21 mouse cellular contexts compared by ENCODE assay signal in genomic region chr10:77488168-77488567, GRCm38 (mm10).
"Had no signal": no experiment of that assay in that cellular context is flagged by ENCODE, and none has a peak within 500 bp of the region (broad histone marks: within the 10 kb centered on the region; RNA-seq: fewer than 3 reads in every experiment).

No protein-coding gene starts in this region.

- H3K4me1 ChIP-seq: hindbrain, embryonic 12.5 days; hindbrain, embryonic 15.5 days had no signal

- H3K27me3 ChIP-seq: heart, embryonic 12.5 days; hindbrain, embryonic 12.5 days; hindbrain, embryonic 15.5 days; intestine, embryonic 15.5 days; kidney, embryonic 15.5 days; limb, embryonic 12.5 days; liver, embryonic 13.5 days; liver, embryonic 15.5 days had no signal

- H3K4me3 ChIP-seq: heart, adult 2 months; heart, embryonic 12.5 days; hindbrain, embryonic 10.5 days; hindbrain, embryonic 12.5 days; hindbrain, embryonic 15.5 days; intestine, embryonic 15.5 days; kidney, embryonic 15.5 days; layer of hippocampus, adult 2 months; left cerebral cortex, adult 2 months; limb, embryonic 10.5 days; limb, embryonic 12.5 days; liver, embryonic 13.5 days; liver, embryonic 15.5 days had no signal

- H3K9me3 ChIP-seq: hindbrain, embryonic 10.5 days; hindbrain, embryonic 12.5 days; hindbrain, embryonic 15.5 days; intestine, embryonic 15.5 days; limb, embryonic 10.5 days; limb, embryonic 12.5 days; liver, embryonic 13.5 days; liver, embryonic 15.5 days had no signal

- H3K27ac ChIP-seq: heart, adult 2 months; hindbrain, embryonic 10.5 days; hindbrain, embryonic 12.5 days; hindbrain, embryonic 15.5 days; intestine, embryonic 15.5 days; kidney, embryonic 15.5 days; kidney, postnatal 0 days; layer of hippocampus, adult 2 months; left cerebral cortex, adult 2 months; limb, embryonic 10.5 days; limb, embryonic 12.5 days; liver, embryonic 13.5 days; liver, embryonic 15.5 days had no signal

- DNase-seq: gastrocnemius, postnatal 25 days; heart, adult 2 months; heart, postnatal 10 days; heart, postnatal 4 days; kidney, adult 18-20 months; kidney, adult 9 months; kidney, postnatal 4 days; liver; liver, embryonic 13.5 days had no signal
